Mouse (Mus musculus): ENCODE measurements around the gene Ctbp1. TPM values are rescaled to one million over a fixed set of nuclear protein-coding genes. Genes with fewer than 3 reads are reported as not detected.

The Ctbp1 gene
- polyA plus RNA-seq, 1 experiment = 35.7 TPM

DNA sequence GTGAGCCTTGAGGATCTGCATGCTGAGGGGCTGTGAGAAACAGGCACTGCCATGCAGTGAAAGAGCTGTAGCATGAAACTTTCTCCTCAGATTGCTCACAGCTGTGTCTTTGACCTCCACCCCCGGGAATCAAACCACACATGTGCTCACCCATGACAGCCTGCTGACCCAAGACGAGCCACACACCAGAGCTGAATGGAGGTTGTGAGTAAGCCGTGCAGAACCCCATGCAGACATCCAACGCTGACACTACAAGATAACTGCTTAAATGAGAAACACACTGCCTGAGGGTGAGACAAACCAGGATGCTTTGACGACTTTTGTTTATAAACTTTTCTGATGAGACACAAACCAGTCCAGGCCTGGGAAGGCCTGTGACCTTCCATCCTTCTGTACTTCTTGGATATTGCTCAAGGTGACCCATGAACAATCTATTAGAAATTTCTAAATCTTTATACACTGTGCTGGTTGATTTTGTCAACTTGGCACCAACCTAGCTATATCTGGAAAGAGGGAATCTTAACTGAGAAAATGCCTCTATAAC, 30.3 kb downstream of the Ctbp1 start:
- TF ChIP-seq POLR2A (IDR thresholded peaks at IDR 0.05; ENCODE audit: control insufficient read depth, low read depth, low read length) (no peak), CTCF (IDR thresholded peaks at IDR 0.05; ENCODE audit: control insufficient read depth, insufficient read depth, insufficient replicate concordance, low read depth, low read length) (no peak)
- H3K4me3 ChIP-seq (ENCODE audit: control insufficient read depth, low read depth, low read length) = no peak overlapping the region
- no peak overlapping the region for H3K27ac ChIP-seq (ENCODE audit: control insufficient read depth, insufficient read depth, low read depth, low read length)
- no peaks in the 10 kb centered on the region for H3K27me3 ChIP-seq (ENCODE audit: control insufficient read depth, insufficient read depth, low read length)
- no peaks in the 10 kb centered on the region; the same call in 1 of the 2 replicates for H3K4me1 ChIP-seq (ENCODE audit: control insufficient read depth, insufficient read depth, low read length)
- H3K36me3 ChIP-seq (ENCODE audit: control insufficient read depth, insufficient read depth, low read length) = no peaks in the 10 kb centered on the region; the same call in 1 of the 2 replicates

- Histone ChIP-seq H3K4me3 (ENCODE audit: control insufficient read depth, low read depth, low read length) (no peak overlapping the region), H3K4me1 (ENCODE audit: control insufficient read depth, insufficient read depth, low read length) (peaks cover 3% of the 10 kb centered on the region), H3K27me3 (ENCODE audit: control insufficient read depth, insufficient read depth, low read length) (no peaks in the 10 kb centered on the region), H3K27ac (ENCODE audit: control insufficient read depth, insufficient read depth, low read depth, low read length) (no peak overlapping the region), H3K36me3 (ENCODE audit: control insufficient read depth, insufficient read depth, low read length) (no peaks in the 10 kb centered on the region)
- TF ChIP-seq CTCF (IDR thresholded peaks at IDR 0.05; ENCODE audit: control insufficient read depth, insufficient read depth, insufficient replicate concordance, low read depth, low read length) (no peak), POLR2A (IDR thresholded peaks at IDR 0.05; ENCODE audit: control insufficient read depth, low read depth, low read length) (no peak)
These were observed 34.9 kb downstream of the Ctbp1 start for GRCm38 (mm10) chr5:33239934-33240333.

DNA sequence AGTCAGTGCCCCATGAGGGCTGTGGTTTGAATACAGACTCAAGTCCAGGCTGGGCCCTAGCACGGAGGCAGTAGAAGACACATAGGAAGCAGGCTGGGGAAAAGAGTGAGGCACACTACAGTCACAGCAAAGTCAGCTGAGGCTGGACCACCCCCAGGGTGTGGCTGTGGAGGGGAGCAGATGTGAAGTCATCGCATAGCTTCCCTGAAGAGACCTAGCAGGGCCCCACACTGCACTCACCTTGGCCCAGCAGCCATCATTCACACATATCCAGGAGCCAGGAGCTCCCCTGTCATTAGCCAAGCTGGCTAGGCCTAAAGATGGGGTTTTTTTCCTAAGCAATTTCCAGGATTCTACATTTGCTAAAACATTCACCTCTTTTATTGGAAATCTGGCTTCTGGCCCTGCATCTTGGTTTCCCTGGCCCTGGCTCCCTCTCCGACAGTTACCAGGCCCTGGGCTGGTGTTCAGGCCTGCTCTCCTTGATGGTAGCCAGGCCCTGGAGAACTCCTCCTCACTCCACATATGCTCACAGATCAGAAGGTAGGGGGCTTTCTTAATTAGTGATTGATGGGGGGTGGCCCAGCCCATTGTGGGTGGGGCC, 35.6 kb downstream of the Ctbp1 start:
- H3K27me3 ChIP-seq (ENCODE audit: control insufficient read depth, insufficient read depth, low read length) = no peaks in the 10 kb centered on the region
- H3K36me3 ChIP-seq (ENCODE audit: control insufficient read depth, insufficient read depth, low read length) = no peaks in the 10 kb centered on the region
- no peak overlapping the region for H3K4me3 ChIP-seq (ENCODE audit: control insufficient read depth, low read depth, low read length)
- H3K27ac ChIP-seq (ENCODE audit: control insufficient read depth, insufficient read depth, low read depth, low read length) = no peak overlapping the region
- TF ChIP-seq POLR2A (IDR thresholded peaks at IDR 0.05; ENCODE audit: control insufficient read depth, low read depth, low read length) (no peak), CTCF (IDR thresholded peaks at IDR 0.05; ENCODE audit: control insufficient read depth, insufficient read depth, insufficient replicate concordance, low read depth, low read length) (no peak)
- H3K4me1 ChIP-seq (ENCODE audit: control insufficient read depth, insufficient read depth, low read length) = peaks cover 3% of the 10 kb centered on the region

DNA sequence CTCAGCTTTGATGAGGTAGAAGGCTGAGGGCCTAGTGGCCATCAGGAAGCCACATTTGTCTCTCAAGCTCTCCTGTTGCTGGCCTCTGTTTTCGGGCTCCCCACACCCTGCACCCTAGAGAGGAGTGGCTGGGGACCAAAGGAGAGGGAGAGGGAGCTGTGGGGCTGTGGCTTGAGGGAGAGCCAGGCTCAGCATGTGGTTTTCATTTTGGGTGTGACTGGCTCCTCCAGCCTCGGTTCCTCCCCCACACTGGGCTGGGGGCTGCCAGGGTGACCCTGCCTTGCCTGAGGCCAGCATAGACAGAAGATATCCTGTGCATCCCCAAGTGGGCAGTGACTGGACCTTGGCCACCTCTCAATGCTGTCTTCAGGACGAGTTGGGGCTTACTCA, 36.5 kb downstream of the Ctbp1 start:
- TF ChIP-seq POLR2A (IDR thresholded peaks at IDR 0.05; ENCODE audit: control insufficient read depth, low read depth, low read length) (no peak), CTCF (IDR thresholded peaks at IDR 0.05; ENCODE audit: control insufficient read depth, insufficient read depth, insufficient replicate concordance, low read depth, low read length) (no peak)
- H3K4me1 ChIP-seq (ENCODE audit: control insufficient read depth, insufficient read depth, low read length) = peaks cover 3% of the 10 kb centered on the region
- H3K27me3 ChIP-seq (ENCODE audit: control insufficient read depth, insufficient read depth, low read length) = no peaks in the 10 kb centered on the region
- H3K27ac ChIP-seq (ENCODE audit: control insufficient read depth, insufficient read depth, low read depth, low read length) = no peak overlapping the region
- no peak overlapping the region for H3K4me3 ChIP-seq (ENCODE audit: control insufficient read depth, low read depth, low read length)
- H3K36me3 ChIP-seq (ENCODE audit: control insufficient read depth, insufficient read depth, low read length) = no peaks in the 10 kb centered on the region

DNA sequence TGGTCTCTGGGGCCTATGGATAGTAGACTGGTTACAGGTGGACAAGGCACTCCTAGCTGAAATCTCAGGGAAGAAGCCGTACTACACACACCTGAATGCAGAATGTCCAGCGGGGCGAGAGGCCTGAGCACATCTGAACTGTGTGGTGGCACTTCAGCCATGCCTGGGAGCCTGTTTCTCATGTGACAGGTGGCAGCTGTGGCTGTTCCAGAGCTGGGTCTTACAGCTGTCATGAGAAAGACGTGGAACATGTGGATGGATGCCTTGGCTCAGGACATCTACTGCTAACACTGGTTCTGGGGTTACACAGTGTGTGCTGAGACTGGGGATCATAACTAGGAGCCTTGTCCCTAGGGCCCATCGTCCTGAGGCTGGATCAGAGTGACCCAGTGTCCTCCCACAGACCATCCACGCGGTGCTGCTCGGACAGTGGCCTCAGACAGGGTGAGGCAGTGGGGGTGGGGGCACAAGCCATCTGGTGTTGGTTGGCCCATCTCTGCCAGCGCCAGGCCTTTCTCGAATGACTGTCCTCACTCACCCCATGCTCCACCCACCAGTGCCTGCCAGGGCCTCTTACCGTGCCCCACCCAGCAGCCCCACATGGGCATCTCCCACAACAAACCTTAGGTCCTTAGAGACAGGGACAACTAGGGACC, 37.1 kb downstream of the Ctbp1 start:
- Histone ChIP-seq H3K4me1 (ENCODE audit: control insufficient read depth, insufficient read depth, low read length) (peaks cover 3% of the 10 kb centered on the region), H3K27ac (ENCODE audit: control insufficient read depth, insufficient read depth, low read depth, low read length) (peak overlapping the region; percentile 77), H3K36me3 (ENCODE audit: control insufficient read depth, insufficient read depth, low read length) (no peaks in the 10 kb centered on the region), H3K27me3 (ENCODE audit: control insufficient read depth, insufficient read depth, low read length) (no peaks in the 10 kb centered on the region), H3K4me3 (ENCODE audit: control insufficient read depth, low read depth, low read length) (no peak overlapping the region)
- TF ChIP-seq POLR2A (IDR thresholded peaks at IDR 0.05; ENCODE audit: control insufficient read depth, low read depth, low read length) (no peak), CTCF (IDR thresholded peaks at IDR 0.05; ENCODE audit: control insufficient read depth, insufficient read depth, insufficient replicate concordance, low read depth, low read length) (no peak)

DNA sequence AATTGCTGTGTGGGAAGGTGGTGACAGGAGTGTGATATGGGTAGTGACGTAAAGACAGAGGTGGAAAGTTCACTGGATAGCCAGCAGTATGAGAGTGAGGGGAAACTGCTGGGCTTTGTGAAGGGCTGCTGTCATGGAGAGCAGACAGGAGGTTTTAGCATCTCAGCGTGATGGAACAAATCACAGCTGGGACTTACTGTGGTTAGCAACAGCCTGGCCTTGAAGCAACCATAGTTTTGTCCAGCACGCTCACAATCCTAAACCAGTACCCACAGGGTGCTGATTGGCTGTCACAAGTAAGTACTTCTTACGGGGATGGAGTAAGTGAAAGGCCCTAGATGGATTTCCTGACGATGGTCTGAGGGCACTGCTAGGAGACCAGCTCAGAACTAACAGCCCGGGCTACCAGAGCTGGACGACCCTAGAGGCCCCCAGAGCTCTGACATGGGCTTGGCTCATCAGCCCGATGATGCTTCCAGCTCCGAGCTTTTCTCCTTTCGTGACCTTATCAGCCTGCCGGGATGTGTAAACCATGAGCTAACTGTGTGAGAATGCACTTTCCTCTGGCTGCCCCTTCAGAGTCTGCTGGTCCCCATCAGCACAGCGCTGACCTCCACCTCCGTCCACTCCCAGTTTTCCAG, 40.3 kb downstream of the Ctbp1 start:
- Histone ChIP-seq H3K27ac (ENCODE audit: control insufficient read depth, insufficient read depth, low read depth, low read length) (no peak overlapping the region), H3K36me3 (ENCODE audit: control insufficient read depth, insufficient read depth, low read length) (no peaks in the 10 kb centered on the region), H3K4me3 (ENCODE audit: control insufficient read depth, low read depth, low read length) (no peak overlapping the region), H3K27me3 (ENCODE audit: control insufficient read depth, insufficient read depth, low read length) (no peaks in the 10 kb centered on the region), H3K4me1 (ENCODE audit: control insufficient read depth, insufficient read depth, low read length) (peaks cover 3% of the 10 kb centered on the region)
- no peak for TF ChIP-seq CTCF (IDR thresholded peaks at IDR 0.05; ENCODE audit: control insufficient read depth, insufficient read depth, insufficient replicate concordance, low read depth, low read length)
- TF ChIP-seq POLR2A (IDR thresholded peaks at IDR 0.05; ENCODE audit: control insufficient read depth, low read depth, low read length) = no peak

GRCm38 (mm10) chr5:33232791-33233190, 42.0 kb downstream of the Ctbp1 start:
- Histone ChIP-seq H3K4me3 (ENCODE audit: control insufficient read depth, low read depth, low read length) (no peak overlapping the region), H3K27me3 (ENCODE audit: control insufficient read depth, insufficient read depth, low read length) (no peaks in the 10 kb centered on the region), H3K36me3 (ENCODE audit: control insufficient read depth, insufficient read depth, low read length) (no peaks in the 10 kb centered on the region), H3K27ac (ENCODE audit: control insufficient read depth, insufficient read depth, low read depth, low read length) (no peak overlapping the region), H3K4me1 (ENCODE audit: control insufficient read depth, insufficient read depth, low read length) (peaks cover under 1% of the 10 kb centered on the region)
- TF ChIP-seq CTCF (IDR thresholded peaks at IDR 0.05; ENCODE audit: control insufficient read depth, insufficient read depth, insufficient replicate concordance, low read depth, low read length) (no peak), POLR2A (IDR thresholded peaks at IDR 0.05; ENCODE audit: control insufficient read depth, low read depth, low read length) (no peak)
